In genomic region chr4:109665101-109665981, GRCm38 (mm10) we compare ENCODE assay signal across 8 mouse cellular contexts. TPM values are rescaled to one million over a fixed set of nuclear protein-coding genes. Genes with fewer than 3 reads are reported as not detected.
A peak's percentile ranks its signal among the peaks of the same experiment; 100 is the strongest.
DNase-seq lines count a peak whose midpoint lies in the region; ATAC-seq and TF ChIP-seq lines count a peak whose summit lies in the region.

No protein-coding gene starts in this region.

- no peaks in the 10 kb centered on the region for H3K36me3 ChIP-seq in intestine, postnatal 0 days (ENCODE audit: control insufficient read depth, insufficient read depth)
- peaks cover 4% of the 10 kb centered on the region; the same call in 1 of the 2 replicates for H3K36me3 ChIP-seq in liver, embryonic 12.5 days
- H3K36me3 ChIP-seq in stomach, embryonic 16.5 days (ENCODE audit: control insufficient read depth, insufficient read depth, low read length) = no peaks in the 10 kb centered on the region

- H3K4me2 ChIP-seq in intestine, postnatal 0 days (replicated peaks; ENCODE audit: low read depth) = peak overlapping the region; percentile 99
- peak overlapping the region; percentile 93 for H3K4me2 ChIP-seq in liver, embryonic 12.5 days
- peak overlapping the region; percentile 97 for H3K4me2 ChIP-seq in stomach, embryonic 16.5 days (ENCODE audit: low read depth, low read length)

- ATAC-seq in intestine, postnatal 0 days = peak; percentile 29; the same call in 1 of the 2 replicates
- peak; percentile 63 for ATAC-seq in liver, embryonic 12.5 days
- peak; percentile 16; the same call in 1 of the 2 replicates for ATAC-seq in stomach, embryonic 16.5 days (ENCODE audit: insufficient read depth, low FRiP score)

- WGBS in intestine, postnatal 0 days = under 1% methylated on average over 49 of the region's 49 CpGs
- 1% methylated on average over 49 of the region's 49 CpGs for WGBS in liver, embryonic 12.5 days (ENCODE audit: insufficient replicate concordance)
- under 1% methylated on average over 47 of the region's 49 CpGs for WGBS in stomach, embryonic 16.5 days

- H3K27ac ChIP-seq in intestine, postnatal 0 days (ENCODE audit: low read depth, low read length) = no peak overlapping the region; the same call in 1 of the 2 replicates
- H3K27ac ChIP-seq in liver, embryonic 12.5 days = peak overlapping the region; percentile 97
- peak overlapping the region; percentile 87; the same call in 1 of the 2 replicates for H3K27ac ChIP-seq in stomach, embryonic 16.5 days (ENCODE audit: low read length)

- peak overlapping the region; percentile 85 for H3K4me3 ChIP-seq in intestine, postnatal 0 days (ENCODE audit: low read depth, low read length)
- peak overlapping the region; percentile 76 for H3K4me3 ChIP-seq in liver, embryonic 12.5 days
- peak overlapping the region; percentile 83 for H3K4me3 ChIP-seq in stomach, embryonic 16.5 days (replicated peaks; ENCODE audit: low read length)

- H3K27me3 ChIP-seq in intestine, postnatal 0 days (replicated peaks; ENCODE audit: control insufficient read depth, insufficient read depth, low read length) = peaks cover 32% of the 10 kb centered on the region
- peaks cover 26% of the 10 kb centered on the region for H3K27me3 ChIP-seq in liver, embryonic 12.5 days (replicated peaks)
- H3K27me3 ChIP-seq in stomach, embryonic 16.5 days (ENCODE audit: control insufficient read depth, insufficient read depth, low read length) = peaks cover 23% of the 10 kb centered on the region

- H3K4me1 ChIP-seq in intestine, postnatal 0 days (replicated peaks; ENCODE audit: control insufficient read depth, insufficient read depth, low read length) = no peaks in the 10 kb centered on the region
- peaks cover 23% of the 10 kb centered on the region for H3K4me1 ChIP-seq in liver, embryonic 12.5 days
- peaks cover 11% of the 10 kb centered on the region for H3K4me1 ChIP-seq in stomach, embryonic 16.5 days (ENCODE audit: control insufficient read depth, insufficient read depth, low read length)

- TF ChIP-seq CTCF in intestine, postnatal 0 days (IDR thresholded peaks at IDR 0.05; ENCODE audit: low read depth) = no peak

- peak overlapping the region; percentile 72 for H3K9ac ChIP-seq in intestine, postnatal 0 days (ENCODE audit: low read depth, low read length)
- H3K9ac ChIP-seq in liver, embryonic 12.5 days = peak overlapping the region; percentile 91
- peak overlapping the region; percentile 99 for H3K9ac ChIP-seq in stomach, embryonic 16.5 days (ENCODE audit: low read length)

- H3K9me3 ChIP-seq in intestine, postnatal 0 days (ENCODE audit: control insufficient read depth) = no peaks in the 10 kb centered on the region
- no peaks in the 10 kb centered on the region for H3K9me3 ChIP-seq in liver, embryonic 12.5 days (replicated peaks)
- H3K9me3 ChIP-seq in stomach, embryonic 16.5 days (replicated peaks; ENCODE audit: control insufficient read depth, low read length) = no peaks in the 10 kb centered on the region

- DNase-seq in 416B (ENCODE audit: low read depth) (peak; percentile 88), adipocyte (ENCODE audit: low spot score) (peak; percentile 90)
- peak; percentile 76 for DNase-seq in embryo, embryonic 11 days
- peak; percentile 99 for DNase-seq in heart, adult 11 months
- peak; percentile 70 for DNase-seq in naive thymus-derived CD4-positive, alpha-beta T cell, adult 2 months (ENCODE audit: low read depth)

RNA-seq across cellular contexts. Expression of gene Cdkn2c, which starts 1.6 kb away (rescaled TPM):
- polyA plus RNA-seq in intestine, postnatal 0 days (2015; fragmentation: Nextera tagmentation; extraction: Ambion mirVana) = 5.7 and 7.5 TPM in 2 replicates
- 14.8 and 15.7 TPM in 2 replicates for polyA plus RNA-seq in liver, embryonic 12.5 days (2016; fragmentation: Nextera tagmentation; extraction: Ambion mirVana)
- polyA plus RNA-seq in stomach, embryonic 16.5 days (2015; fragmentation: Nextera tagmentation; extraction: Ambion mirVana) = 6.5 and 9.0 TPM in 2 replicates

RNA-seq across cellular contexts. Expression of gene Faf1, which starts 11.0 kb away (rescaled TPM):
- polyA plus RNA-seq in intestine, postnatal 0 days (2015; fragmentation: Nextera tagmentation; extraction: Ambion mirVana) = 15.7 and 16.2 TPM in 2 replicates
- 31.3 and 31.4 TPM in 2 replicates for polyA plus RNA-seq in liver, embryonic 12.5 days (2016; fragmentation: Nextera tagmentation; extraction: Ambion mirVana)
- polyA plus RNA-seq in stomach, embryonic 16.5 days (2015; fragmentation: Nextera tagmentation; extraction: Ambion mirVana) = 16.0 and 17.0 TPM in 2 replicates
